Mouse (Mus musculus) 416B (cell line): ENCODE data around the gene Bsx.

Experiments used
- DNase-seq: peaks from one replicate; pipeline ENCODE4 v3.0.0; 2011; ENCODE audit warnings: low read depth

Gene Bsx

GRCm38 (mm10) chr9:40873556-40874470, at the start of gene Bsx:
TSS of gene Bsx (plus strand) at chr9:40874127.
- peak; percentile 6 for DNase-seq

GRCm38 (mm10) chr9:40825601-40826000, 48.3 kb upstream of the Bsx start:
- no peak for DNase-seq

- DNase-seq = no peak
Measured at GRCm38 (mm10) chr9:40827366-40827765, 46.6 kb upstream of the Bsx start.

GRCm38 (mm10) chr9:40834569-40834968, 39.4 kb upstream of the Bsx start:
- peak; percentile 85 for DNase-seq

GRCm38 (mm10) chr9:40836681-40837080, 37.2 kb upstream of the Bsx start:
- DNase-seq = peak; percentile 20

- no peak for DNase-seq
Measured at GRCm38 (mm10) chr9:40839662-40840061, 34.3 kb upstream of the Bsx start.

- DNase-seq = no peak
Measured at GRCm38 (mm10) chr9:40851515-40851914, 22.4 kb upstream of the Bsx start.

- no peak for DNase-seq
Measured at GRCm38 (mm10) chr9:40858461-40859160, 15.3 kb upstream of the Bsx start.

GRCm38 (mm10) chr9:40859196-40859595, 14.7 kb upstream of the Bsx start:
- DNase-seq = no peak

- DNase-seq = no peak
Measured at GRCm38 (mm10) chr9:40870331-40870730, 3.6 kb upstream of the Bsx start.

- no peak for DNase-seq
Measured at GRCm38 (mm10) chr9:40871369-40872155, 2.4 kb upstream of the Bsx start.

- DNase-seq = peak; percentile 11
Measured at GRCm38 (mm10) chr9:40872156-40872478, 1.8 kb upstream of the Bsx start.

- no peak for DNase-seq
Measured at GRCm38 (mm10) chr9:40874961-40875360, 1.0 kb downstream of the Bsx start.

GRCm38 (mm10) chr9:40875431-40875830, 1.5 kb downstream of the Bsx start:
- no peak for DNase-seq

GRCm38 (mm10) chr9:40876164-40876563, 2.2 kb downstream of the Bsx start:
- DNase-seq = no peak

- no peak for DNase-seq
Measured at GRCm38 (mm10) chr9:40876693-40877092, 2.8 kb downstream of the Bsx start.

- no peak for DNase-seq
Measured at GRCm38 (mm10) chr9:40877146-40877880, 3.4 kb downstream of the Bsx start.

GRCm38 (mm10) chr9:40877881-40878235, 3.9 kb downstream of the Bsx start:
- no peak for DNase-seq

GRCm38 (mm10) chr9:40878291-40878945, 4.5 kb downstream of the Bsx start:
- DNase-seq = no peak

- DNase-seq = no peak
Measured at GRCm38 (mm10) chr9:40878998-40879397, 5.1 kb downstream of the Bsx start.

GRCm38 (mm10) chr9:40885669-40886068, 11.7 kb downstream of the Bsx start:
- DNase-seq = no peak
